Mouse (Mus musculus) forebrain, embryonic 13.5 days (tissue): ENCODE results near the gene Pla2g4b. TPM values are rescaled to one million over a fixed set of nuclear protein-coding genes. Genes with fewer than 3 reads are reported as not detected.
A peak's percentile ranks its signal among the peaks of the same experiment; 100 is the strongest.

Experiments
- ATAC-seq: fragments of 200-750 bp; cut with Nextera tagmentation; 2 replicates; pipeline ENCODE4 v1.8.0; 2017
- H3K27ac ChIP-seq: fragments of 300-500 bp; sonication (generic); 2 replicates; pipeline ENCODE4 v1.5.1; 2015; ENCODE audit warnings: inconsistent platforms, mild to moderate bottlenecking, moderate library complexity
- H3K27me3 ChIP-seq: fragments of 300-500 bp; sonication (generic); 2 replicates; pipeline ENCODE4 v1.6.1; 2015; ENCODE audit warnings: mild to moderate bottlenecking, inconsistent platforms
- H3K36me3 ChIP-seq: fragments of 300-500 bp; sonication (generic); 2 replicates; pipeline ENCODE4 v1.6.1; 2015; ENCODE audit warnings: mild to moderate bottlenecking, inconsistent platforms; ENCODE audit not compliant: poor library complexity, severe bottlenecking
- H3K4me1 ChIP-seq: fragments of 300-500 bp; sonication (generic); 2 replicates; pipeline ENCODE4 v1.6.1; 2015; ENCODE audit warnings: inconsistent platforms
- H3K4me2 ChIP-seq: fragments of 300-500 bp; sonication (generic); 2 replicates; pipeline ENCODE4 v1.6.1; 2015; ENCODE audit warnings: inconsistent platforms, mild to moderate bottlenecking, moderate library complexity
- H3K4me3 ChIP-seq: fragments of 300-500 bp; sonication (generic); 2 replicates; pipeline ENCODE4 v1.5.1; 2015; ENCODE audit warnings: mild to moderate bottlenecking, inconsistent platforms
- H3K9ac ChIP-seq: fragments of 300-500 bp; sonication (generic); 2 replicates; pipeline ENCODE4 v1.6.1; 2015; ENCODE audit warnings: mild to moderate bottlenecking, inconsistent platforms
- H3K9me3 ChIP-seq: fragments of 300-500 bp; sonication (generic); replicated peaks from 2 replicates; pipeline ENCODE4 v1.6.1; 2016; ENCODE audit warnings: inconsistent platforms
- WGBS: fragments of 180-500 bp; shearing (Covaris S2); methylation state at CpG from one replicate; pipeline ENCODE4 v1.1.7; 2015; 5-methylcytosine and 5-hydroxymethylcytosine counted together
- polyA plus RNA-seq: library from polyadenylated mRNA; unstranded; fragments of >200 nt; fragmentation: Nextera tagmentation; extraction: Ambion mirVana; gene quantifications from 2 replicates; pipeline ENCODE4 v1.2.1, GENCODE M21; 2015

The Pla2g4b gene
- polyA plus RNA-seq, 1 experiment from 2014 or later, result 1.5 TPM

DNA sequence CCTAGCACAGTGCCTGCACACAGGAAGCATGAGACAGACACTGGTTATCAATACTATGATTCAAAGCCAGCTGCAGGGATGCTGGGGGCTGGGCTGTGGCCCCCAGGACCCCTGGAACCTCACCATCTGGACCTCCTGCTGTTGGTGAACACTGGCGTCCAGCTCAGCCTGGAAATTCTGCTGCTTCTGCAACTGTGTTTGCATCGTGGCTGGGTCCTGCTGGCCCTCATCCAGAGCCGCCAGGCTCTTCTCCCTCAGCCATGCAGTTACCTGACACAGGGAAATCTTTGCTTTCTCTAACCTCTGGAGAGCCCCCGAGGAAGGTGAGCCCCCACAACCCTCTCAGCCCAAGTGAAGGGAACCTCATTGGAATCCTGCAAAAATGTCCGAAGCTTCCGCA lies 18.2 kb downstream of the Pla2g4b start:
- H3K4me3 ChIP-seq, result no peak overlapping the region
- no peaks in the 10 kb centered on the region for H3K36me3 ChIP-seq
- no peak overlapping the region for H3K9ac ChIP-seq
- no peak for ATAC-seq
- no peaks in the 10 kb centered on the region for H3K9me3 ChIP-seq
- no peaks in the 10 kb centered on the region for H3K27me3 ChIP-seq
- no peak overlapping the region for H3K27ac ChIP-seq
- H3K4me2 ChIP-seq, result no peak overlapping the region
- H3K4me1 ChIP-seq, result no peaks in the 10 kb centered on the region
- WGBS, result 66% methylated on average over 6 of the region's 6 CpGs

DNA sequence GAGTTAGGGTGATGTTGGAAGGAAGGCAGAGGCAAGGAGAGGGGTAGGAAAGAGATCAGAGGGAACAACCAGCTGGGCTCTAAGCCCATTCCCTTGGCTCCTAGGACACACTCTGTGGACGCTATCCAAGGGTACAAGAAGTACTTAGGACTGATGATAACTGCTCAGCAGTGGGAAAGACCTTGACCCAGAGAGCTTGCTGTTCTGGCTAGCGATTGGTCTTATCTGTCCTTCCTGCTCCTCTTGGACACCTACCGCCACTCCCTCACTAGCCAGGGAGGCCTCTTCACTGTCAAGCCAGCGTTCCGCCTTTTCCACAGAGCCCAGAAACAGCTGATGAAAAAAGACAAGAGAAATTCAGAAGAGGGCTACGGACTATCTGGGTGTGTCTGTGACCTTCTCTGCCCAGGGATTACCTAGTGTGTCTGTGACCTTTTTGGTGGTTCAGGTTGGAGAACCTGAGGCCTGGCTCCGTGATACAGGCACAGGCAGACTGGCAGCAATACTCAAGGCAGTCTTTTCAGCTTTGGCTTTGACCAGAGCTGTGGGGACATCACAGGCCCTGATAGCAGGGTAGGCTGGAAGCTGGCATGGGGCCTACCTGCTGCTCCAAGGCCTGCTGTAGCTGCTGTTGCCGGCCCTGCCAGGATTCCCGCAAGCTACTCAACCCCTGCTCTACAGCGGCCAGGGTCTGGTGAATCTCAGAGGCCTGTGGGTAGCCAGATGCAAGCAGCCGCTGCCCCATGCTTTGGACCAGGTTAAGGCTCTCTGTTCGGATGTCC lies 21.7 kb downstream of the Pla2g4b start:
- Histone ChIP-seq H3K9ac (no peak overlapping the region), H3K27ac (no peak overlapping the region), H3K4me2 (no peak overlapping the region), H3K36me3 (no peaks in the 10 kb centered on the region), H3K4me1 (no peaks in the 10 kb centered on the region), H3K4me3 (no peak overlapping the region), H3K9me3 (no peaks in the 10 kb centered on the region), H3K27me3 (no peaks in the 10 kb centered on the region)
- no peak for ATAC-seq
- WGBS, result 95% methylated on average over 12 of the region's 12 CpGs

DNA sequence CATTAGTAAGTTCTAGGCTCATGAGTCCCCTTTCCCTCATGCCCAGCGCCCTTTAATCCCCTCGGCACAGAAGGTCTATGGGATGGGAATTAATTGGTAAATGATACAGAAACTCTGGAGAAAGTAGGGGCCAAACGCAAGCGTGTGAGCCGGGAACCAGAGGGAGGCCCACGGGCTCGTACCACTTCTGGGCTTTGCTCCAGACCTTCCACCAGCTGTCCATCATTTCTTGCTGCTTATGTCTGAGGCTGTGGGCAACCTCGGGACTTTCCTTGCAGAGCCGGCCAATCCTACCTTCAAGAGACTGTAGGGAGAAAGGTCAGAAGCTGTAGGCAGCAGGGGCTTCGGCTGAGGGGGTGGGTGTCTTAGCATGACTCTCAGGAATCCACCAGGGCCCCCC lies 22.7 kb downstream of the Pla2g4b start:
- ATAC-seq, result no peak
- H3K9me3 ChIP-seq, result no peaks in the 10 kb centered on the region
- no peak overlapping the region for H3K27ac ChIP-seq
- H3K9ac ChIP-seq, result no peak overlapping the region
- no peak overlapping the region for H3K4me3 ChIP-seq
- H3K36me3 ChIP-seq, result no peaks in the 10 kb centered on the region
- 86% methylated on average over 10 of the region's 10 CpGs for WGBS
- no peak overlapping the region for H3K4me2 ChIP-seq
- H3K27me3 ChIP-seq, result no peaks in the 10 kb centered on the region
- no peaks in the 10 kb centered on the region for H3K4me1 ChIP-seq

- no peaks in the 10 kb centered on the region for H3K27me3 ChIP-seq
- ATAC-seq, result no peak
- H3K4me3 ChIP-seq, result no peak overlapping the region
- no peaks in the 10 kb centered on the region for H3K4me1 ChIP-seq
- H3K27ac ChIP-seq, result no peak overlapping the region
- no peaks in the 10 kb centered on the region for H3K36me3 ChIP-seq
- WGBS, result 90% methylated on average over 4 of the region's 4 CpGs
- no peaks in the 10 kb centered on the region for H3K9me3 ChIP-seq
- H3K4me2 ChIP-seq, result no peak overlapping the region
- H3K9ac ChIP-seq, result no peak overlapping the region
Measured at GRCm38 (mm10) chr2:120058818-120059217, 25.6 kb downstream of the Pla2g4b start.

- no peak overlapping the region for H3K4me3 ChIP-seq
- 82% methylated on average over 3 of the region's 3 CpGs for WGBS
- H3K27me3 ChIP-seq, result no peaks in the 10 kb centered on the region
- no peak for ATAC-seq
- H3K4me1 ChIP-seq, result no peaks in the 10 kb centered on the region
- no peaks in the 10 kb centered on the region for H3K36me3 ChIP-seq
- H3K9me3 ChIP-seq, result no peaks in the 10 kb centered on the region
- H3K4me2 ChIP-seq, result no peak overlapping the region
- H3K27ac ChIP-seq, result no peak overlapping the region
- H3K9ac ChIP-seq, result no peak overlapping the region
Measured at GRCm38 (mm10) chr2:120059466-120059865, 26.2 kb downstream of the Pla2g4b start.

GRCm38 (mm10) chr2:120060190-120060589 lies 27.0 kb downstream of the Pla2g4b start:
- Histone ChIP-seq H3K9me3 (no peaks in the 10 kb centered on the region), H3K4me3 (no peak overlapping the region), H3K4me2 (no peak overlapping the region), H3K27ac (no peak overlapping the region), H3K27me3 (no peaks in the 10 kb centered on the region), H3K4me1 (no peaks in the 10 kb centered on the region), H3K9ac (no peak overlapping the region), H3K36me3 (no peaks in the 10 kb centered on the region)
- ATAC-seq, result no peak
- WGBS, result 69% methylated on average over 6 of the region's 6 CpGs

DNA sequence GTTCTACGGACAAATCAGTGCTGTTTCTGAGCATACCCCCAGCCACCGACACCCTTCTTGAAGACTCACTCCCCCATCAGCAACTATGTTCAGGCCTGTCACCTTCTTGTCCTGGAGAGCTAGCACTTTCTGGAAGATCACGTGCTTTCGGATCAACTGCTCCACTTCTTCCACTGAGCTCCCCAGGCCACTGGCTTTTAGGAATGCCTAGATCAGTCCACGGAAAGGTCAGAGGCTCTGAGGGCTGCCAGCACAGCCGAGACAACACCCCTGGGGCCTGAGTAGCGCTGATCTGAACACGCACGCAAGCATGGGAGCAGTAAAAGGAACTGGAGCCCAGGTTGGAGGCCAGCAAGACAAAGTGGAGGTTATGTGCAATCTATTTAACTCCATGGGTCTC lies 27.4 kb downstream of the Pla2g4b start:
- no peaks in the 10 kb centered on the region for H3K9me3 ChIP-seq
- H3K4me2 ChIP-seq, result no peak overlapping the region
- H3K4me1 ChIP-seq, result no peaks in the 10 kb centered on the region
- no peak overlapping the region for H3K4me3 ChIP-seq
- no peaks in the 10 kb centered on the region for H3K27me3 ChIP-seq
- WGBS, result 76% methylated on average over 9 of the region's 9 CpGs
- no peak overlapping the region for H3K9ac ChIP-seq
- H3K36me3 ChIP-seq, result no peaks in the 10 kb centered on the region
- ATAC-seq, result no peak
- H3K27ac ChIP-seq, result no peak overlapping the region

GRCm38 (mm10) chr2:120062248-120062647 lies 29.0 kb downstream of the Pla2g4b start:
- no peaks in the 10 kb centered on the region for H3K36me3 ChIP-seq
- no peaks in the 10 kb centered on the region for H3K9me3 ChIP-seq
- H3K4me2 ChIP-seq, result no peak overlapping the region
- H3K27me3 ChIP-seq, result no peaks in the 10 kb centered on the region
- H3K4me3 ChIP-seq, result no peak overlapping the region
- no peak for ATAC-seq
- H3K9ac ChIP-seq, result no peak overlapping the region
- H3K27ac ChIP-seq, result no peak overlapping the region
- 79% methylated on average over 8 of the region's 8 CpGs for WGBS
- no peaks in the 10 kb centered on the region for H3K4me1 ChIP-seq

DNA sequence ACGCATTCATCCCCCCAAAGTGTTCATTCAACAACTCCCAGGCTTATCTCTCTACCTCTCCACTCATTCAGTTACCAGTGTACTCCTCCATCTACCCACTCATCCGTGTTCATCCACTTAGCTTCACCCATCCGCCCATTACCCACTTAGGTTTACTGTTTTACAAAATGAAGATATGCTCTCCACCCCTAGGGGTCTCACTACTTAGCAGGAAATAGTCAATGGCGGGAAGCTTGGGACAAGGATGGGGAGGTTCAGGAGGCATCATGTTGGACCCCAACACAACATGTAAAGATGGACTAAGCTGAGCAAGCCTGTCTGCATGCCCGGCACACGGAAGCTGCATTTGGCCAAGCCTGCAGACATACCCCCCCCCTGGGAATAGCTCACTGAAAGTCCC lies 31.4 kb downstream of the Pla2g4b start:
- Histone ChIP-seq H3K27ac (no peak overlapping the region), H3K27me3 (no peaks in the 10 kb centered on the region), H3K9ac (no peak overlapping the region), H3K4me3 (no peak overlapping the region), H3K4me2 (no peak overlapping the region), H3K4me1 (peaks cover 12% of the 10 kb centered on the region; the same call in 1 of the 2 replicates), H3K9me3 (no peaks in the 10 kb centered on the region), H3K36me3 (no peaks in the 10 kb centered on the region)
- no peak for ATAC-seq
- WGBS, result 82% methylated on average over 6 of the region's 6 CpGs

DNA sequence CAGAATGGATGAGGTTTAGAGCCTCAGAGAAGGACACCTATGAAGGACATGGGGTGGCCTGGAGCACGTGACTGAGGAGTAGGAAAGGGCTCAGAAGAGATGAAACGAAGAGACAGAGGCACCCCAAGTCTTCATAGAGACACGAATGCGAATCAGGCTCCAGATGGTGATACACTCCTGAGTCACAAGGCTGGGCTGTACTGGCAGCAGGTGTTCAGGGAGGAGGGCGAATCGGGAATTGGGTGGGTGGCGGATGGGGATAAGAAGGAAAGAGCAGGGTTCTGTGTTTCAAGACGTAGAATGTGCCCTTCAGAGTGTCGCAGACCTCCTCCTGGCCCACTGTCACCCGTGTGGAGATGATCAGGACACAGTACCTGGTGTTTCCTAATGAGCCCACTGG lies 32.0 kb downstream of the Pla2g4b start:
- no peak overlapping the region for H3K27ac ChIP-seq
- H3K36me3 ChIP-seq, result no peaks in the 10 kb centered on the region
- no peak overlapping the region for H3K4me2 ChIP-seq
- 92% methylated on average over 10 of the region's 10 CpGs for WGBS
- H3K9ac ChIP-seq, result no peak overlapping the region
- peaks cover 12% of the 10 kb centered on the region; the same call in 1 of the 2 replicates for H3K4me1 ChIP-seq
- H3K9me3 ChIP-seq, result no peaks in the 10 kb centered on the region
- no peak for ATAC-seq
- no peak overlapping the region for H3K4me3 ChIP-seq
- H3K27me3 ChIP-seq, result no peaks in the 10 kb centered on the region

GRCm38 (mm10) chr2:120066224-120066623 lies 33.0 kb downstream of the Pla2g4b start:
- WGBS, result 84% methylated on average over 3 of the region's 3 CpGs
- no peak for ATAC-seq
- no peak overlapping the region for H3K27ac ChIP-seq

GRCm38 (mm10) chr2:120068555-120069465 lies 35.6 kb downstream of the Pla2g4b start:
- Histone ChIP-seq H3K9ac (peak overlapping the region; percentile 41; the same call in 1 of the 2 replicates), H3K27ac (no peak overlapping the region), H3K36me3 (no peaks in the 10 kb centered on the region), H3K4me1 (peaks cover 12% of the 10 kb centered on the region; the same call in 1 of the 2 replicates), H3K4me2 (peak overlapping the region; percentile 24; the same call in 1 of the 2 replicates), H3K9me3 (no peaks in the 10 kb centered on the region), H3K4me3 (no peak overlapping the region), H3K27me3 (no peaks in the 10 kb centered on the region)
- 37% methylated on average over 16 of the region's 16 CpGs for WGBS
- no peak; the same call in 1 of the 2 replicates for ATAC-seq

More at GRCm38 (mm10) chr2:120066224-120066623, 33.0 kb downstream of the Pla2g4b start:
- Histone ChIP-seq H3K27me3 (no peaks in the 10 kb centered on the region), H3K4me1 (peaks cover 12% of the 10 kb centered on the region; the same call in 1 of the 2 replicates), H3K4me2 (no peak overlapping the region), H3K4me3 (no peak overlapping the region), H3K9me3 (no peaks in the 10 kb centered on the region), H3K9ac (no peak overlapping the region), H3K36me3 (no peaks in the 10 kb centered on the region)
